Mouse (Mus musculus) brain, embryonic 14.5 days (tissue): ENCODE results near the gene Cdk8. TPM values are rescaled to one million over a fixed set of nuclear protein-coding genes. Genes with fewer than 3 reads are reported as not detected.
"Not testable (repeated sequence)": the region's sequence is repeated elsewhere in the genome, so short reads cannot be mapped to it uniquely, and the experiment has no call there.

Experiments
- DNase-seq: peaks from one replicate; pipeline ENCODE4 v3.0.0-alpha.2; 2011; ENCODE audit warnings: low read depth
- CTCF ChIP-seq: fragments of 200-500 bp; IDR thresholded peaks from 2 replicates; pipeline ENCODE4 v1.5.1; 2012; ENCODE audit warnings: inconsistent platforms, mild to moderate bottlenecking, moderate library complexity, borderline replicate concordance; ENCODE audit not compliant: insufficient read depth, insufficient read length; ENCODE audit errors: extremely low read depth
- POLR2A ChIP-seq: fragments of 200-500 bp; IDR thresholded peaks from 2 replicates; pipeline ENCODE4 v1.6.1; 2012; ENCODE audit warnings: mild to moderate bottlenecking, inconsistent platforms, borderline replicate concordance; ENCODE audit not compliant: poor library complexity, insufficient read depth, insufficient read length, severe bottlenecking; ENCODE audit errors: extremely low read depth
- polyA plus RNA-seq: library from polyadenylated mRNA; depleted of rRNA; stranded (reverse); fragments of >200 nt; gene quantifications from 2 replicates; pipeline ENCODE4 v1.2.3, GENCODE M21; 2012; rRNA removed

Cdk8 gene
- polyA plus RNA-seq = 69.9 and 76.2 TPM in 2 replicates

DNA sequence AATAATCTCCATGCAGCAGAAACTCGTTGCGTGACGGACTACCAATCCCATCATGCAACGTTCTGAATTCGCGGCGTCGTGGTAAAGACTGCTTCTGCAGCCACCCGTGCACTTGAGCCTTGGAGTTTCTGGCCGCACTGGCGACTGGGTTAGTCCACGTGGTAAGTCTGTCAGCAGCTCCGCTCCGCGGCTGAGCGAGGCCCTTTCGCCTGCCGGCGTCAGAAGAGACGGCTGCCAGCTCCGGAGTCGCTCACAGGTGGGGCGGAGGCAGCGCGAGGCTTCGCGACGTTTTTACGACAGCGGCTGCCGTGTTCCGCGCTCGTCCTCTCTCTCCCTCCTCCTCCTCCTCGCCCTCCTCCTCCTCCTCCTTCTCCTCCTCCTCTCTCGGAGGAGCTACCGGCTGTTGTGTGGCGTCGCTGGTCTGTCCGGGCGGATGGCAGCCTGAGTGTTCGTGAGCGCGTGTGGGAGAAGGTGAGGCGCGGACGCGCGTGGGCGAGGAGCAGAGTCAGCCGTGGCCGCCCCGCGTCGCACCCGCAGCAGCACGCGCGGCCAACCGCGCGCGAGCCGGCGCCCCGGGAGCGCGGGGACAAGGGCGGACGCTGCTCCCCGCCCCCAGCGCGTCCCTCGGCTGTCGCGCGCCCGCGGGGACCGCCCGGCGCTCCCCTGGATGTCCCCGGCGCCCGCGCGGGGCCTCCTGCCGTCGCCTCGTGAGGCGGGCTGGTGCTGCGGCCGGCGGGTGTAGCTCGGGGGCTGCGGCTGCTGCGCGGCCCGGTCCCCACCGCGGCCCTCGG, at the start of gene Cdk8:
TSS of gene Cdk8 (plus strand) at position 367 of the 791 bp plus-strand sequence.
- TF ChIP-seq POLR2A = peak; percentile 53; the same call in 1 of the 2 replicates
- no peak for TF ChIP-seq CTCF
- peak; percentile 99 for DNase-seq

GRCm38 (mm10) chr5:146185204-146185603, 45.8 kb upstream of the Cdk8 start, which contains the start of gene 1700001J03Rik:
1700001J03Rik (minus strand) TSS chr5:146185304.
- not testable (repeated sequence) for DNase-seq

GRCm38 (mm10) chr5:146187441-146187840, 43.6 kb upstream of the Cdk8 start:
- DNase-seq = peak; percentile 54
- TF ChIP-seq CTCF = peak; percentile 52; the same call in 1 of the 2 replicates

- DNase-seq = no peak
- no peak for TF ChIP-seq POLR2A
Observed at GRCm38 (mm10) chr5:146188144-146188543, 42.9 kb upstream of the Cdk8 start.

GRCm38 (mm10) chr5:146188712-146189111, 42.3 kb upstream of the Cdk8 start:
- TF ChIP-seq POLR2A = no peak
- no peak for TF ChIP-seq CTCF
- no peak for DNase-seq

- no peak for TF ChIP-seq CTCF
- no peak for TF ChIP-seq POLR2A
- DNase-seq = no peak
Observed at GRCm38 (mm10) chr5:146190093-146190492, 40.9 kb upstream of the Cdk8 start.

DNA sequence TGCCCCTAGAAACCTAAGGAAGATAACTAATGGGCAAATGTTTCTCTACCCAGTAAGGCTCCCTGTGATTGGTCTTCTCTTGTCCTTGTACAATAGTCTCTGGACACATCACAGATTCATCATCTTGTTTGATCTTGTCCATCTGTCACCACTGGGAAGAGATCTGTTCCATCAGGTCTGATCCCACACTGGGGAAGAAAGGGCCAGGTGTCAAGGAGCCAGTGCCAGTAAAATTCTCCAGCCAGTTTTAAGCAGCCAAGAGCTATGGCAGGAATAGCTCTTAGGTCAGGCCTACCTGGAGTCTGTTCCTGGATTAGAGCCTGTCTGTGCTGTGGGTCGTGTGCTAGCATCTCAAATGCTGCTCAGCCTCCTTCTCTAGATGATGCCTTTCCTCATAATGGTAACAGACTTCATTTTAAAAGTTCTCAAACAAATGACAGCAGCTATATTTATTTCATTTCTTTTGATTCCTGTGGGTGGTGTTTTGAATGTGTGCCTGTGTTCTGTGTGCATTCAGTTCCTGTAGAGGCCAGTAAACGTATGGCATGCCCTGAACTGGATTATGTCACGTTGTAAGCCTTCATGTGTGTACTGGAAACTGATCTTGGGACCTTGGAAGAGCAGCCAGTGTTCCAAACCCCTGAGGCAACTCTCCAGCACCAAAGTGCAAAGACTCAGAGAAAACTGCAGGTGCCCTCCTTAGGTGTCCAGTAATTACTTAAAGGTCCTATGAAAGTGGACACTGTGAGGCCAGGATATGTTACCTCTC, 40.3 kb upstream of the Cdk8 start:
- DNase-seq = no peak
- TF ChIP-seq CTCF = no peak
- TF ChIP-seq POLR2A = no peak

DNA sequence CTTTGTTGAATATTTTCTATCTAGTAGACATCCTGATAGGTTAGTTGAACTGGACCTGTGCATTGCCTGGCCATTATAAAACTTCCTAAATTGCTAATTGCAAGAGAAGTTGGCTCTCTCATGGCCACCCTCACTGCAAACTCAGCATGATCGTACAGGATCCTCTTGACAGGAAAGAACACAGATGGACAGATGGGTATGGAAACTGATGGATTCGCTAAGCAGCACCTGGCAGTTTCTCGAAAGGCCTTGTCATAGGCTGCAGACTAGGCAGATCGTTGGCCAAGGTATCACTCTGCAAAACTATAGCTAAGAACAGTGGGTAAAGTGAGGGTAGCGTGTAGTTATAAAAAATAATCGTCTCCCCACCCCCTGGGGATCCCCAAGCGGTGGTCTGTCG, 37.7 kb upstream of the Cdk8 start:
- no peak for DNase-seq
- TF ChIP-seq POLR2A (no peak), CTCF (no peak)

DNA sequence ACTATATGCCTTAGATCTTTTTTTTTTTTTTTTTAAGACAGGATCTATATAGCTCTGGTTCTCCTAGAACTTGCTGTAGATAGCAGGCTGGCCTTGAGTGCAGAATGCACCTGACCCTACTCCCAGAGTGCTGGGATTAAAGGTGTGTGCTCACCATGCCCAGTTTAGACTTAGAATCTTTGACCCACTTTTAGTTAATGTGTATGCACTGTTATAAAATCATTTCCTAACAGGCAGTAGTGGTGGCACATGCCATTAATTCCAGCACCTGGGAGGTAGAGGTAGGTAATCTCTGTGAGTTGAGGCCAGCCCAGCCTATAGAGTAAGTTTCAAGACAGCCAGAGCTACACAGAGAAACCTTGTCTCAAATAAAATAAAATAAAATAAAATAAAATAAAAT, 32.0 kb upstream of the Cdk8 start:
- TF ChIP-seq CTCF (no peak), POLR2A (no peak)

DNA sequence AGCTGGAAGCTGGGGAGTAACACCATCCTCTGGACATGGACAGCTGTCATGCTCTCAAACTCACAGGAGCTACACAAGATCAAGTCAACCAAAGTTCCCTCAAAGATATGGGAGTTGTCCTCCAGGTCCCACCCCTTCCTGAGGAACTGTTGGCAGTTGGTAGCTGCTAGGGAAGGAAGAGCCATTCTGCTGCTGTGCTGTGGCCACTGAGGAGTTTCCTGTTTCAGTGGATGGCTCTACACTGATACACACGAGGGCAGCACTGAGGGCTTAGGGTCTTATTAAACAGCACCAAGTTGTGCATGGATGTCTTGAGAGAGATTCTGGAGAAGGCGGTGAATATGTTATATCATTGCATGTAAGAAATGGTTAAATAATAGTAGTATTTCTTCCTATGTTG, 31.5 kb upstream of the Cdk8 start:
- TF ChIP-seq CTCF = no peak
- TF ChIP-seq POLR2A = no peak
- DNase-seq = no peak

More for the DNA sequence above, 32.0 kb upstream of the Cdk8 start:
- DNase-seq = no peak

DNA sequence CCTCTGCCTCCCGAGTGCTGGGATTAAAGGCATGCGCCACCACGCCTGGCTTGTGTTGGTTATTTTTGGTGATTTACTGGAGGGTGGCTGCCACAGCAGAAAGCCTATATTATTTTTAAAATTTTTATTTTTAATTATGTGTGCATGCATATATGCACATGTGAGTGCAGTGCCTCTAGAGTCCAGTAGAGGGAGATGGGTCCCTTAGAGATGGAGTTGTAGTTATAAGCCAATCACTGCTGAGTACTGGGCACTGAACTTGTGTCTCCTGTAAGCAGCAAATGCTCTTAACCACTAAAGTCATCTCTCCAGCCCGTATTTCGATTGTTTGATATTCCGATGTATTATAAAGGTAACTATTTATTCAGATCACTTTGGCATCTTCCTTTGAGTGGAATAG, 30.4 kb upstream of the Cdk8 start:
- TF ChIP-seq POLR2A (no peak), CTCF (no peak; the same call in 1 of the 2 replicates)
- DNase-seq = no peak

DNA sequence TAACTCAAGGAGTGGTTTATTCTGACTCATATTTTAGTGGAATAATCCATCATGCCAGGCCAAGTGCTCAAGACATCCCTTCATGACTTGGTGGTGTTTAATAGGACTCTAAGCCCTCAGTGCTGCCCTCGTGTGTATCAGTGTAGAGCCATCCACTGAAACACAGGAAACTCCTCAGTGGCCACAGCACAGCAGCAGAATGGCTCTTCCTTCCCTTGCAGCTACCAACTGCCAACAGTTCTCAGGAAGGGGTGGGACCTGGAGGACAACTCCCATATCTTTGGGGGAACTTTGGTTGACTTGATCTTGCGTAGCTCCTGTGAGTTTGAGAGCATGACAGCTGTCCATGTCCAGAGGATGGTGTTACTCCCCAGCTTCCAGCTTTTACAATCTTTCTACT, 27.1 kb upstream of the Cdk8 start:
- TF ChIP-seq POLR2A (no peak), CTCF (no peak)
- no peak for DNase-seq

GRCm38 (mm10) chr5:146205537-146205936, 25.5 kb upstream of the Cdk8 start:
- DNase-seq = no peak
- TF ChIP-seq POLR2A = no peak
- TF ChIP-seq CTCF = no peak
